8 mouse cellular contexts compared by ENCODE assay signal in genomic region chr8:9157141-9157781, GRCm38 (mm10).
DNase-seq lines count a peak whose midpoint lies in the region; ATAC-seq lines count a peak whose summit lies in the region.

No protein-coding gene starts in this region.

- DNase-seq in thymus, postnatal 4 days, result peak; percentile 7
- DNase-seq in thymus, postnatal 10 days (ENCODE audit: low spot score in 2 of 2), result no peak
- peak; percentile 77 for DNase-seq in hindbrain, embryonic 10.5 days (ENCODE audit: low spot score)
- peak; percentile 16 for DNase-seq in yolk sac, embryonic 10.5 days (ENCODE audit: low spot score)
- no peak for DNase-seq in cerebellum, postnatal 4 days (ENCODE audit: low spot score in 2 of 2)
- no peak for DNase-seq in cerebellum, adult 9-11 months
- DNase-seq in thymus, postnatal 36 days, result no peak

- H3K9me3 ChIP-seq in hindbrain, embryonic 10.5 days, result no peaks in the 10 kb centered on the region

- H3K4me3 ChIP-seq in hindbrain, embryonic 10.5 days, result peak overlapping the region; percentile 28; the same call in 1 of the 2 replicates

- H3K27me3 ChIP-seq in hindbrain, embryonic 10.5 days (ENCODE audit: insufficient read depth, poor library complexity, severe bottlenecking), result no peaks in the 10 kb centered on the region

- no peaks in the 10 kb centered on the region for H3K36me3 ChIP-seq in hindbrain, embryonic 10.5 days

- 9% methylated on average over 23 of the region's 23 CpGs for WGBS in hindbrain, embryonic 10.5 days

- peak; percentile 49; the same call in 1 of the 2 replicates for ATAC-seq in megakaryocyte, adult 5-6 weeks (ENCODE audit: poor library complexity, severe bottlenecking)

- peaks cover 52% of the 10 kb centered on the region for H3K4me1 ChIP-seq in hindbrain, embryonic 10.5 days (replicated peaks)

- H3K27ac ChIP-seq in hindbrain, embryonic 10.5 days, result peak overlapping the region; percentile 88

Comparison
In these comparisons a context has a peak if more than half of its experiments do, and no peak if none do; other contexts are left out.
1. DNase-seq: peak in thymus, postnatal 4 days (single experiment), hindbrain, embryonic 10.5 days (single experiment) and yolk sac, embryonic 10.5 days (single experiment); none in thymus, postnatal 10 days (0 of 2), cerebellum, postnatal 4 days (0 of 2), cerebellum, adult 9-11 months (single experiment) and thymus, postnatal 36 days (0 of 2).